Mouse (Mus musculus): ENCODE data around the gene Cmtm7. TPM values are rescaled to one million over a fixed set of nuclear protein-coding genes. Genes with fewer than 3 reads are reported as not detected.

Gene Cmtm7
- total RNA-seq, 2 experiments from 2014 or later = 144 to 199 TPM

GRCm38 (mm10) chr9:114770224-114770623, 11.4 kb downstream of the Cmtm7 start:
- ATAC-seq (replicated peaks; ENCODE audit: low FRiP score, low TSS enrichment, poor library complexity, severe bottlenecking) = no peak

GRCm38 (mm10) chr9:114768066-114768465, 13.6 kb downstream of the Cmtm7 start:
- ATAC-seq (replicated peaks; ENCODE audit: low FRiP score, low TSS enrichment, poor library complexity, severe bottlenecking) = no peak

DNA sequence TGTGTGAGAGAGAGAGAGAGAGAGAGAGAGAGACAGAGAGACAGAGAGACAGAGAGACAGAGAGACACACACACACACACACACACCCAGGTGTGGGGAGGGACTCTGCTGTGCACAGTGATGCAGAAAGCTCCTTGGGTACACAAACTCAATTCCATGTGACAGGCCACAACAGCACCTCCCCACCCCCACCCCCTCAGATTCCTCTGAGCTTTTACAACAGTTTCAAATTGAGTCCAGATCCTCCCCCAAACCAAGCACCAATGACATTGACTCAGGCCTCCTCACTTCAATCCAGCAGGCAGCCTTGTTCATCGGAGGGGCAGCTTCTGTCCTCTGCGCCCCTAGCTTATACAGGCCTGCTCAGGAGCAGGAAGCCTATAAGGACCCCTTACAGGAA, 14.1 kb downstream of the Cmtm7 start:
- ATAC-seq (replicated peaks; ENCODE audit: low FRiP score, low TSS enrichment, poor library complexity, severe bottlenecking) = no peak

DNA sequence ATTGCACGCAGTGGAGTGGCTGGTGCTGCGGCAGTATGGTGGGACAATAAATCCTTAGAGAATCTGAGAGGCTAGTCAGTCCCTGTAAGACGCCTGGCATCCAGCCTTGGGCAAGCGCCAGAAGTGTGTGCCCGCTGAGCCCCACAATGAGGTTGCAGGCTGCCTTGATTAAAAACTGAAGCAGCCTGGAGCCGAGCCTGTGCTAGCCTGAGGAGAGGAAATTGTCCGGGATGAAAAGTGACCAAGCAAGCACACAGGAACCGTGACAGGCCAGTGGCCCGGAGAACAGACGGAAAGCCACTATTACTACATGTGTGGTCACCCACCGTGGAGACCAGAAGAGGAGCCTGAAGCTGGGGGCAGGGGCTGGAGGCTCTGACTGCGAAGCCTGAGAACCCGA, 14.6 kb downstream of the Cmtm7 start:
- no peak for ATAC-seq (replicated peaks; ENCODE audit: low FRiP score, low TSS enrichment, poor library complexity, severe bottlenecking)

DNA sequence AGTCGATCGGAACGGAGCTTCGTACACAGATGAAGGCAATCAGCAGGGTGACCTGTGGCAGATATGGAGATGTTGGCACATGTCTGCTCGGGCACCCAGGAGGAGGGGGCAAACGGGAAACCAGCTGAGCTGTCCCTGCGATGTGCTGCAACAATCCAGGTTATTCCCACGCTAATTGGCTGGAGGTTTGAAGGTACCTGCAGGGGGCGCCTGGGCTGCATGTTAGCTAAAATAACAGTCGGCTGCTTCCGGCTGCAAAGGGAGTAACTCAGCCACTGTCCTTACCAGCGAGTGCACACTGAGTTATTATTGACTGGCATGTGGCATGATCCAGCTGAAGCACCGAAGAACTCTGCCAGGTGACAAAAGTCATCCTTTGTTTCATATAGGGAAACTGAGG, 18.3 kb downstream of the Cmtm7 start:
- ATAC-seq (replicated peaks; ENCODE audit: low FRiP score, low TSS enrichment, poor library complexity, severe bottlenecking) = peak; percentile 43; the same call in 1 of the 2 replicates

- no peak for ATAC-seq (replicated peaks; ENCODE audit: low FRiP score, low TSS enrichment, poor library complexity, severe bottlenecking)
These were observed 19.8 kb downstream of the Cmtm7 start for GRCm38 (mm10) chr9:114761848-114762247.

DNA sequence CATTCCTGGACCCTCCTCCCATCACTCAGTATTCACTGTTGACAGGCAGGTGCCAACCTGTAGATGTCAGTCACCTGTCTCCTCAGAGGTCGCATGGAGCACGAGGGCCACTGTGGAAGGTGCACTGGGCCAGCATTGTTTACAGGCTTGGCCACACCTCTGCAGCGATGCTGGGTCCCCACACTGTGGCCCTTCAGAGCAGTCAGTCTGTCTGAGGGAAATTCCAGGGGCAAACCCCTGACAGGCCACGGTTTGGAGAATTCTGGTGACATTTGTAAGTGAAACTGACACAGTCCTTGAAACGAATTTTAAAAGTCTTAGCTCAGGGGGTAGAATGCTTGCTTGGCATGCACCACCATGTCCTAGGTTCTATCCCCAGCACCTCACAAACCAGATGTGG, 21.3 kb downstream of the Cmtm7 start:
- ATAC-seq (replicated peaks; ENCODE audit: low FRiP score, low TSS enrichment, poor library complexity, severe bottlenecking) = no peak

DNA sequence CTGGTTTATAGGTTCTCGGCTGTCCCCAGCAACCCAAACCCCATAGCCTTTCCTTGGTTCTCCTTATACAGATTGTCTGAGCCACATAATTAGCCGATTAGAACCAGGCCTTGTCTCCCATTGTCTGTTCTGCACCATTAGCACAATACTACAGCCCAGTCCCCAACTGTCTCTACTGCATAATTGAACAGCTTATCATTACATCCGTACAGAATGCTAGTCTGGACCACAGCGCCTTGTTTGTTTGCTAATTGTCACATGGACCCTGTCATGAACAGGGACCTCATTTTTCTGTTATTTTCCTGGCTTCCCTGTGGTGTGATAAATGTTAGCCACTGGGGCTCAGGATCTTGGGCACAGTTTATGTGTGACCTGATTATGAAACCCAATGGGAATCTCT, 21.8 kb downstream of the Cmtm7 start:
- ATAC-seq (replicated peaks; ENCODE audit: low FRiP score, low TSS enrichment, poor library complexity, severe bottlenecking) = no peak

- no peak for ATAC-seq (replicated peaks; ENCODE audit: low FRiP score, low TSS enrichment, poor library complexity, severe bottlenecking)
These were observed 22.9 kb downstream of the Cmtm7 start for GRCm38 (mm10) chr9:114758801-114759200.

DNA sequence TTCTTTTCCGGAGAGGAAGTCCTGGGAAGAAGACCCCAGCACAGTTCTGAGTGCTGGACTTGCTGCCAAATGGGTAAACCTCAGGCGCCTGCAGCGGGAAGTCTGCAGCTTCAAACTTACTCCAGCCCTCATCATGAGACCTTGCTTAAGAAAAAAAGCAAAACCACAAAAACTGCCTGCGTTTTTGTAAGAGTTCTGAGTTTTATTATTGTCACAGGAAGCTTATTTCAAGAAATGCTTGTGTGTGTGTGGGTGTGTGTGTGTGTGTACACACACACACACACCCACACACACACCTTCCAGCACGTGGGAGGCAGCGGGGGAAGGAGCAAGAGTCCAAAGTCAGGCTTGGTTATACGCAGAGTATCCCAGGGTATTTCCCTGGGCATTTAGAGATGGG, 23.4 kb downstream of the Cmtm7 start:
- no peak for ATAC-seq (replicated peaks; ENCODE audit: low FRiP score, low TSS enrichment, poor library complexity, severe bottlenecking)

GRCm38 (mm10) chr9:114752863-114753484, 28.7 kb downstream of the Cmtm7 start:
- peak; percentile 96 for ATAC-seq (replicated peaks; ENCODE audit: low FRiP score, low TSS enrichment, poor library complexity, severe bottlenecking)

DNA sequence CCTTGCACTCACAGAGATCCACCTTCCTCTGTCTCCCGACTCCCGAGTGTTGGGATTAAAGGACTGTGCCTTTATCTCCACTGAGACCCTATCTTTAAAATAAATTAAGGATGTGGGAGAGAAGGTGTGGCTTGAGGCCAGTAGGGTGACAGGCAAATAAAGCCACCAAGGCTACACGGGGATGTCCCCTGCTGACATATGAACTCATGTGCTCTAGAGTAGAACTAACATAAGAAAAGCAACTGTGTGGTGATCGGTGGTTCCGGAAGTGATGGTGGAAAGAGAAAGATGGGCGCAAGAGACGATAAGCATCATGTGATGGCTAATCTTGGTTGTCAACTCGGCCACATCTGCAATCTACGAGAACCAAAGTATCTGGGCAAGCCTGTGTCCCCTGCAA, 29.3 kb downstream of the Cmtm7 start:
- no peak for ATAC-seq (replicated peaks; ENCODE audit: low FRiP score, low TSS enrichment, poor library complexity, severe bottlenecking)

GRCm38 (mm10) chr9:114751582-114751981, 30.1 kb downstream of the Cmtm7 start:
- no peak for ATAC-seq (replicated peaks; ENCODE audit: low FRiP score, low TSS enrichment, poor library complexity, severe bottlenecking)

GRCm38 (mm10) chr9:114747466-114747865, 34.2 kb downstream of the Cmtm7 start:
- ATAC-seq (replicated peaks; ENCODE audit: low FRiP score, low TSS enrichment, poor library complexity, severe bottlenecking) = no peak

DNA sequence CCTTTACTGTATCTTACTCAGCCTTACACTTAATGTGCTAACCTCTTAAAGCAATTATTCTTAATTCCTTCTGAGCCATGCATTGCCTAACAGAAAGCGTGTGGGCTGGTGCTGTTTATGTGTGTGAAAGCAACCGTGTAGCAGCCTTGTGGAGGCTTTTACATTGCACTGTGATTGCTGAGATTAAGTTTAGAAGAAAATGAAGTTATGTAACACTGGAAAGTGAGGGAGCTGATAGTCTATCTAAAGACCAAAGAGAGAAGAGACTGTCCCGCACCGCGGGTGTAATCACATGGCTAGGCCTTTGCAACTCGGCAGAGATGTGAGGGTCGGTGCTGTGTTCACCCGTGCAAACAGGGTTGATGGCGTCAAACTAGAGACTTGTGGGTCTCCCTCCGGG, 34.6 kb downstream of the Cmtm7 start:
- no peak for ATAC-seq (replicated peaks; ENCODE audit: low FRiP score, low TSS enrichment, poor library complexity, severe bottlenecking)

GRCm38 (mm10) chr9:114745654-114746053, 36.0 kb downstream of the Cmtm7 start:
- no peak for ATAC-seq (replicated peaks; ENCODE audit: low FRiP score, low TSS enrichment, poor library complexity, severe bottlenecking)

- ATAC-seq (replicated peaks; ENCODE audit: low FRiP score, low TSS enrichment, poor library complexity, severe bottlenecking) = no peak
These were observed 36.5 kb downstream of the Cmtm7 start for GRCm38 (mm10) chr9:114745163-114745562.

DNA sequence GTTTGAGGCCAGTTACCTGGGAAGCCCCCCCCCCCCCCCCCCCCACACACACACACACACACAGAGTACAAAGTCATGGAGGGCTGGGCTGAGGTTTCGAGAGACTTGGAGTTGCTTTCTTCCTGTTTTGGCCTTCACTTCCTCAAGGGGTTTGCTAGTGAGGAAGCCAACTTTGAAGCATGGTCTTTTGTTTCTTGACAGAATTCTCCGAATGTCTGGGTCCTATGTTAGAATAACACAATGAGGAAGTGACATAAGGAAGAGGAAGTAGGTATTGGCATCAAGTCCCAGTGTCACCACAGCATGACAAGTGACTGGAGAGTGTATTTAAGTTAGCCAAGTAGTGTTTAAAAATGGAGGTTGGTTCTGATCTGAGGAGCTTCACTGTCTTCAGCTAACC, 38.9 kb downstream of the Cmtm7 start:
- ATAC-seq (replicated peaks; ENCODE audit: low FRiP score, low TSS enrichment, poor library complexity, severe bottlenecking) = no peak

GRCm38 (mm10) chr9:114740336-114740735, 41.3 kb downstream of the Cmtm7 start:
- no peak for ATAC-seq (replicated peaks; ENCODE audit: low FRiP score, low TSS enrichment, poor library complexity, severe bottlenecking)

- 0 out of 2 replicates have a peak, but pooled peaks have one; percentile 1 for ATAC-seq (replicated peaks; ENCODE audit: low FRiP score, low TSS enrichment, poor library complexity, severe bottlenecking)
These were observed 45.2 kb downstream of the Cmtm7 start for GRCm38 (mm10) chr9:114736442-114736841.

GRCm38 (mm10) chr9:114733238-114733637, 48.4 kb downstream of the Cmtm7 start:
- ATAC-seq (replicated peaks; ENCODE audit: low FRiP score, low TSS enrichment, poor library complexity, severe bottlenecking) = peak; percentile 33; the same call in 1 of the 2 replicates
